Mouse (Mus musculus) MEL (cell line): ENCODE results near the gene Prps1. TPM values are rescaled to one million over a fixed set of nuclear protein-coding genes. Genes with fewer than 3 reads are reported as not detected.

Experiments used
- DNase-seq: peaks from one replicate; pipeline ENCODE4 v3.0.0; 2011; ENCODE audit warnings: low read depth, low spot score
- H3K27ac ChIP-seq: 2 replicates; pipeline ENCODE4 v1.5.1; 2012; ENCODE audit warnings: low read depth, mild to moderate bottlenecking, control low read depth, low read length, moderate library complexity; ENCODE audit not compliant: control insufficient read depth
- H3K27me3 ChIP-seq, 2 experiments: fragments of 150-350 bp in 1 of 2; sonication (generic) in 1 of 2; 2 replicates each; pipeline ENCODE4 v1.6.1; 2012; ENCODE audit warnings: low read length in 2 of 2, mild to moderate bottlenecking in 2 of 2, improper control_type of control experiment in 1 of 2, moderate library complexity in 1 of 2; ENCODE audit not compliant: insufficient read depth in 2 of 2, control insufficient read depth in 1 of 2
- H3K36me3 ChIP-seq, 2 experiments: 2 replicates each; pipeline ENCODE4 v1.6.1; 2012 to 2014; ENCODE audit warnings: low read length in 2 of 2, improper control_type of control experiment in 1 of 2, inconsistent platforms in 1 of 2, mild to moderate bottlenecking in 1 of 2; ENCODE audit not compliant: insufficient read depth in 2 of 2, control insufficient read depth in 1 of 2
- H3K4me1 ChIP-seq, 2 experiments: fragments of 150-350 bp in 1 of 2; sonication (generic) in 1 of 2; 2 replicates each; pipeline ENCODE4 v1.6.1; 2012; ENCODE audit warnings: low read length in 2 of 2, improper control_type of control experiment in 1 of 2, mild to moderate bottlenecking in 1 of 2; ENCODE audit not compliant: insufficient read depth in 2 of 2, control insufficient read depth in 1 of 2
- H3K4me3 ChIP-seq, 2 experiments: fragments of 150-350 bp in 1 of 2; sonication (generic) in 1 of 2; 2 replicates each; pipeline ENCODE4 v1.5.1; 2012; ENCODE audit warnings: low read depth in 2 of 2, low read length in 2 of 2, mild to moderate bottlenecking in 2 of 2, moderate library complexity in 2 of 2, control low read depth in 1 of 2, improper control_type of control experiment in 1 of 2; ENCODE audit not compliant: control insufficient read depth in 1 of 2, insufficient read depth in 1 of 2
- H3K79me2 ChIP-seq: 2 replicates; pipeline ENCODE4 v1.6.1; 2012; ENCODE audit warnings: mild to moderate bottlenecking, low read length, moderate library complexity; ENCODE audit not compliant: control insufficient read depth, poor library complexity, insufficient read depth
- H3K9ac ChIP-seq: 2 replicates; pipeline ENCODE4 v1.6.1; 2012; ENCODE audit warnings: low read depth, mild to moderate bottlenecking, control low read depth, low read length, moderate library complexity; ENCODE audit not compliant: control insufficient read depth, poor library complexity, severe bottlenecking
- H3K9me3 ChIP-seq: fragments of 150-350 bp; sonication (generic); replicated peaks from 2 replicates; pipeline ENCODE4 v1.6.1; 2012; ENCODE audit warnings: mild to moderate bottlenecking, low read length, improper control_type of control experiment, moderate library complexity; ENCODE audit not compliant: insufficient read depth
- BHLHE40 ChIP-seq: IDR thresholded peaks from 2 replicates; pipeline ENCODE4 v1.6.1; 2012; ENCODE audit warnings: low read depth, mild to moderate bottlenecking, inconsistent platforms, low read length, improper control_type of control experiment, borderline replicate concordance
- CHD2 ChIP-seq: IDR thresholded peaks from 2 replicates; pipeline ENCODE4 v1.6.1; 2011; ENCODE audit warnings: low read length, improper control_type of control experiment
- CTCF ChIP-seq, 3 experiments: IDR thresholded peaks in 2 of 3; conservative IDR thresholded peaks in 1 of 3; 2 replicates each; pipeline ENCODE4 v1.5.1; 2011 to 2012; ENCODE audit warnings: low read length in 3 of 3, low read depth in 2 of 3, mild to moderate bottlenecking in 2 of 3, improper control_type of control experiment in 1 of 3, inconsistent platforms in 1 of 3, mixed read lengths in 1 of 3, moderate library complexity in 1 of 3; ENCODE audit not compliant: control insufficient read depth in 1 of 3, insufficient read depth in 1 of 3, poor library complexity in 1 of 3, severe bottlenecking in 1 of 3
- E2F4 ChIP-seq: IDR thresholded peaks from 2 replicates; pipeline ENCODE4 v1.6.1; 2011; ENCODE audit warnings: low read depth, low read length, improper control_type of control experiment, borderline replicate concordance
- ELF1 ChIP-seq: IDR thresholded peaks from 2 replicates; pipeline ENCODE4 v1.6.1; 2014; ENCODE audit warnings: low read depth, mild to moderate bottlenecking, inconsistent platforms, low read length, improper control_type of control experiment, moderate library complexity
- EP300 ChIP-seq, 2 experiments: IDR thresholded peaks; 2 replicates each; pipeline ENCODE4 v1.6.1; 2011; ENCODE audit warnings: improper control_type of control experiment in 2 of 2, low read length in 2 of 2, low read depth in 1 of 2, mild to moderate bottlenecking in 1 of 2
- ETS1 ChIP-seq: IDR thresholded peaks from 2 replicates; pipeline ENCODE4 v1.6.1; 2012; ENCODE audit warnings: low read depth, mild to moderate bottlenecking, inconsistent platforms, low read length, improper control_type of control experiment, moderate library complexity
- GATA1 ChIP-seq: IDR thresholded peaks from 2 replicates; pipeline ENCODE4 v1.6.1; 2011; ENCODE audit warnings: low read depth, low read length, improper control_type of control experiment
- HCFC1 ChIP-seq: IDR thresholded peaks from 2 replicates; pipeline ENCODE4 v1.6.1; 2012; ENCODE audit warnings: low read depth, mild to moderate bottlenecking, inconsistent platforms, low read length, improper control_type of control experiment, moderate library complexity
- KAT2A ChIP-seq: conservative IDR thresholded peaks from 2 replicates; pipeline ENCODE4 v1.6.1; 2012; ENCODE audit warnings: low read depth, low read length, improper control_type of control experiment, inconsistent platforms
- MAZ ChIP-seq: IDR thresholded peaks from 2 replicates; pipeline ENCODE4 v1.6.1; 2012; ENCODE audit warnings: low read depth, mild to moderate bottlenecking, inconsistent platforms, low read length, improper control_type of control experiment
- MYB ChIP-seq: IDR thresholded peaks from 2 replicates; pipeline ENCODE4 v1.6.1; 2011; ENCODE audit warnings: mild to moderate bottlenecking, low read depth, low read length, improper control_type of control experiment
- MYC ChIP-seq: IDR thresholded peaks from 2 replicates; pipeline ENCODE4 v1.6.1; 2011; ENCODE audit warnings: low read depth, mild to moderate bottlenecking, low read length, improper control_type of control experiment, moderate library complexity
- NELFE ChIP-seq: IDR thresholded peaks from 2 replicates; pipeline ENCODE4 v1.6.1; 2011; ENCODE audit warnings: low read depth, low read length, improper control_type of control experiment
- NRF1 ChIP-seq: IDR thresholded peaks from 2 replicates; pipeline ENCODE4 v1.6.1; 2014; ENCODE audit warnings: low read depth, mild to moderate bottlenecking, inconsistent platforms, low read length, improper control_type of control experiment, moderate library complexity; ENCODE audit not compliant: poor library complexity, insufficient read depth, severe bottlenecking
- POLR2AphosphoS2 ChIP-seq: IDR thresholded peaks from 2 replicates; pipeline ENCODE4 v1.6.1; 2011; ENCODE audit warnings: low read length, improper control_type of control experiment
- POLR2AphosphoS5 ChIP-seq: IDR thresholded peaks from 2 replicates; pipeline ENCODE4 v1.6.1; 2012; ENCODE audit warnings: low read depth, borderline replicate concordance, mild to moderate bottlenecking, inconsistent platforms, low read length, moderate library complexity, mixed read lengths
- SMC3 ChIP-seq: IDR thresholded peaks from 2 replicates; pipeline ENCODE4 v1.6.1; 2011; ENCODE audit warnings: low read depth, low read length, improper control_type of control experiment
- TAL1 ChIP-seq: IDR thresholded peaks from 2 replicates; pipeline ENCODE4 v1.6.1; 2012; ENCODE audit warnings: mild to moderate bottlenecking, inconsistent platforms, low read length, moderate library complexity, mixed read lengths
- TBP ChIP-seq: IDR thresholded peaks from 2 replicates; pipeline ENCODE4 v1.8.0; 2011; ENCODE audit warnings: low read depth, low read length, improper control_type of control experiment
- TCF12 ChIP-seq: IDR thresholded peaks from 2 replicates; pipeline ENCODE4 v1.6.1; 2014; ENCODE audit warnings: low read depth, mild to moderate bottlenecking, inconsistent platforms, low read length, improper control_type of control experiment, moderate library complexity
- UBTF ChIP-seq: IDR thresholded peaks from 2 replicates; pipeline ENCODE4 v1.6.1; 2012; ENCODE audit warnings: low read depth, mild to moderate bottlenecking, inconsistent platforms, low read length, improper control_type of control experiment, moderate library complexity, borderline replicate concordance; ENCODE audit not compliant: insufficient read depth
- USF1 ChIP-seq: IDR thresholded peaks from 2 replicates; pipeline ENCODE4 v1.6.1; 2014; ENCODE audit warnings: low read depth, mild to moderate bottlenecking, inconsistent platforms, low read length, improper control_type of control experiment, moderate library complexity
- ZC3H11A ChIP-seq: IDR thresholded peaks from 2 replicates; pipeline ENCODE4 v1.6.1; 2012; ENCODE audit warnings: low read depth, mild to moderate bottlenecking, inconsistent platforms, low read length, improper control_type of control experiment
- ZKSCAN1 ChIP-seq: IDR thresholded peaks from 2 replicates; pipeline ENCODE4 v1.6.1; 2012; ENCODE audit warnings: low read depth, mild to moderate bottlenecking, inconsistent platforms, low read length, improper control_type of control experiment, moderate library complexity
- ZMIZ1 ChIP-seq: IDR thresholded peaks from 2 replicates; pipeline ENCODE4 v1.6.1; 2012; ENCODE audit warnings: low read depth, mild to moderate bottlenecking, inconsistent platforms, low read length, improper control_type of control experiment, moderate library complexity
- polyA plus RNA-seq, 2 experiments: library from polyadenylated mRNA; stranded (reverse) in 1 of 2; unstranded in 1 of 2; fragments of >175 nt in 1 of 2; fragments of >200 nt in 1 of 2; gene quantifications; 2 replicates each; pipeline versions ENCODE4 v1.2.1 to v1.2.4; 2012; ENCODE audit warnings: low replicate concordance in 2 of 2, low read depth in 1 of 2; ENCODE audit not compliant: insufficient read length in 2 of 2, insufficient read depth in 1 of 2, missing spikeins in 1 of 2
- total RNA-seq: library from RNA; depleted of rRNA; stranded (reverse); fragments of 300-350 nt; gene quantifications from 2 replicates; pipeline ENCODE4 v1.2.3, GENCODE M21; 2012

The Prps1 gene
- total and polyA plus RNA-seq, 3 experiments = 113 to 172 TPM; not detected in 1

DNA sequence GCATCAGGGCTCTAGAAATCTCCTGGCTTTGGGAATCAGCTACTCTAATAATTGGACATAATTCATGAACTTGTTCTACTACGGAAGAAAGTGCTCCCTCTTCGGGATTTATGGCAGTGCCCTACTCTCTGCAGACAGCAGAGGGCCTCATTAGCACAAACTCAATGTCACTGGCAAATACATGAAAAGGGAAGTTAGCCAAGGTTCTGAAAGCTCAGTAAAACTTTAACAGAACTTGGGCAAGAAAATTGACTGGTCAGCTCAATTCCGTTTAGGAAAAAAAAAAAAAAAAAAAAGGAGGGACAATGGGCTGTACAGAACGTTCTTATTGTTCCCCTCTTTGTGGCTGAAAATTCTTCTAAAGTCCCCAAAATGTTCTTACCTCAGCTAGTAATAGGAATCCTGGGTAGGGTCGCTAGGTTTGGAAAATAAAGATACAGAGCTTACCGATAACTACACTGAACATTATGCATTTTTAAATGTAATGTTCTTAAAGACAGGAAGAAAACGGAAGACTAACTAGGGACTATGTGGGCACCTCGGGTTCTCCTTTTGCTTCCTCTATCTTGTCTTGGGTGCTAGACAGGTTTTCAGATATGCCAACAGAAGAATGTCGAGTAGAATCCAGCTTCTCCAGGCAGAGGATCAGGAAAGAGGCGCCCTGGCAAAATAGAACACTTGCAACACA is 35.6 kb downstream of the Prps1 start (continued):
- TF ChIP-seq MAZ = 0 out of 2 replicates have a peak, but pooled peaks have one; percentile 40
- TF ChIP-seq ZC3H11A = peak; percentile 99
- TF ChIP-seq ELF1 = peak; percentile 36; the same call in 1 of the 2 replicates

DNA sequence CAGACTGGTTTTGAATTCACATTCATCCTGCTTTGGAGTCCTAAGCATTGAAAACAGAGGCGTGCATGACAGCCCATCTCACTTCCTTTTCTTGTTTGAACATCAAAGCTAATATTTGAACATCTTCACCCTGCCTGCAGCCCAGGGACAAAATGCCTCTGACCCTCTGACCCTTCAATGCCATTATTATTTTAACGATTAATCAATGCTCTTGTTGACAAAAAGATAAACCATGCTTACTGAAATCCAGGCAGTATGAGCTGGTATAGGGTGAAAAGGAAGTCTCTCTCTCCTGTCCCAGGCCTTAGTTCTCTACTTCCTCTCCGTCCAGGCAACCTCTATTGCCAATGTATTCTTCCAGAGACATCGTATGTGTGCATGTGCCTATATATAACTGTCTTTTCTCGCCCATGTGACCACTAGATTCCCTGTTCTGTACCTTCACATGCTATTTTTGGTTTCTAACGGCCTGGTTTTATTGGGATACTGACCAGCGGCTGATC is 37.2 kb downstream of the Prps1 start:
- Histone ChIP-seq H3K27ac (peak overlapping the region; percentile 46), H3K27me3 (no peaks in the 10 kb centered on the region)
- TF ChIP-seq ELF1 (no peak), SMC3 (peak; percentile 5; the same call in 1 of the 2 replicates), MAZ (0 out of 2 replicates have a peak, but pooled peaks have one; percentile 3)
- TF ChIP-seq, all 39 proteins: peak for 2
- DNase-seq = peak; percentile 57
- H3K79me2 ChIP-seq = no peaks in the 10 kb centered on the region
- H3K4me3 ChIP-seq = peak overlapping the region; percentile 22 to 48
- peaks cover 0 to 30% of the 10 kb centered on the region in 2 experiments; a peak in 2 of 4 replicates for H3K36me3 ChIP-seq
- peak overlapping the region; percentile 35 for H3K9ac ChIP-seq
- peaks cover 29 to 35% of the 10 kb centered on the region in 2 experiments for H3K4me1 ChIP-seq
- no peaks in the 10 kb centered on the region for H3K9me3 ChIP-seq

DNA sequence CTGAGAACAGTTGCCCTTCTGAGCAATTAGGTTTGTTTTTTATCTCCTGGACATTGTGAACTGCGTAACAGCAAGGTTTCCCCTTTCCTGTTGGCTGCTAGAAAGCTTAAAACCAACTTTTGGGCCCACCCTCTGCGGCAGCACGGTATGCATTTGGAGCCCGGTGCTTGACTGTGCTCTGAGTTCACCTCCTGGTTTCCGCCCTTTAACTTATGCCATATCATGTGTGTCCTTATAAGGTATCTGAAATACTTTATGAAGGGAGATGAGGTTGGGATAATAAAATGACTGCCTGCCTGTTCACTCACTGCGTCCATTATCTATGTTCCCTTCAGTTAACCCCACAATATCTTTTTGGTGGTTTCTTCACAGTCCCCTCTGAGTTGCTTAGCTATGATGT is 37.8 kb downstream of the Prps1 start:
- Histone ChIP-seq H3K4me3 (peak overlapping the region; percentile 22 to 48), H3K27me3 (no peaks in the 10 kb centered on the region), H3K9ac (peak overlapping the region; percentile 35), H3K27ac (peak overlapping the region; percentile 36), H3K9me3 (no peaks in the 10 kb centered on the region), H3K79me2 (no peaks in the 10 kb centered on the region), H3K4me1 (peaks cover 33 to 38% of the 10 kb centered on the region in 2 experiments), H3K36me3 (peaks cover 0 to 34% of the 10 kb centered on the region in 2 experiments; a peak in 2 of 4 replicates)
- peak; percentile 58 for DNase-seq
- no peak for TF ChIP-seq UBTF
- no peak for TF ChIP-seq E2F4
- TF ChIP-seq CHD2 = no peak
- no peak for TF ChIP-seq MYC
- TF ChIP-seq POLR2AphosphoS2 = no peak
- TF ChIP-seq KAT2A = 0 out of 2 replicates have a peak, but pooled peaks have one; percentile 12
- no peak for TF ChIP-seq NELFE
- TF ChIP-seq ZC3H11A = no peak
- TF ChIP-seq HCFC1 = no peak
- TF ChIP-seq CTCF (IDR thresholded peaks at IDR 0.05 in 2 of 3, conservative IDR thresholded peaks at IDR 0.05 in 1 of 3; ENCODE audit: control insufficient read depth in 1 of 3, insufficient read depth in 1 of 3, low read depth in 2 of 3, low read length in 3 of 3, poor library complexity in 1 of 3, severe bottlenecking in 1 of 3) = no peak
- peak in 1 of 2 experiments; percentile 40; a peak in 3 of 4 replicates for TF ChIP-seq EP300 (IDR thresholded peaks at IDR 0.05; ENCODE audit: low read depth in 1 of 2, low read length in 2 of 2)
- no peak for TF ChIP-seq MAZ
- 0 out of 2 replicates have a peak, but pooled peaks have one; percentile 35 for TF ChIP-seq GATA1
- TF ChIP-seq ZMIZ1 = no peak
- TF ChIP-seq ZKSCAN1 = no peak
- TF ChIP-seq BHLHE40 = no peak
- no peak for TF ChIP-seq TAL1
- no peak for TF ChIP-seq USF1
- no peak for TF ChIP-seq ELF1
- TF ChIP-seq ETS1 = peak; percentile 48; the same call in 1 of the 2 replicates
- no peak for TF ChIP-seq MYB
- no peak for TF ChIP-seq POLR2AphosphoS5
- TF ChIP-seq TCF12 = 0 out of 2 replicates have a peak, but pooled peaks have one; percentile 15
- TF ChIP-seq TBP = 0 out of 2 replicates have a peak, but pooled peaks have one; percentile 27
- no peak for TF ChIP-seq NRF1
